ENCODE assay signal across 16 mouse cellular contexts in the genomic region with DNA sequence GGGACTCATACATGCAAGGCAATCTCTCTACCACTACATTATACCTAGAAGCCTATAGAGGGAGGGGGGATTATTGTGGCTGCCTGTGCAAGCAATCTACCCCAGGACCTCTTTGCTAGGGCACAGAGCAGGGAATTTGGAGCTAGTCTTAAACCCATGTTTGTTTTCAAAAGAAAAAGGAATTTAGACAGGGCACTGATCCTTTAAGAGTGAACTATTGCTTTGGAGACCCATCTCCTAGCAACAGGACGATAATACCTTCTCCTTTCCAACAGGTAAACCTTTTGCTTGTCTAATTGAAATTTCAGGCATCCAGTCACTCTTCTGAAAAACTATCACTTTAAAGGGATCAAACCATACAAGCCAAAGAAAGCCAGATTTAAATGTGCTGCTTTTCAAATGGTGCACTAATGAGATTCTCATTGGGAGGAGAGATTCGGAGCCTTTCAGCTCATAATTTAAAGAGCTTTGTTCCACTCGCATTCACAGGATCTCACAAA.
DNase-seq lines count a peak whose midpoint lies in the region; ATAC-seq lines count a peak whose summit lies in the region.
"Had no signal": no experiment of that assay in that cellular context is flagged by ENCODE, and none has a peak within 500 bp of the region (broad histone marks: within the 10 kb centered on the region; RNA-seq: fewer than 3 reads in every experiment).

No protein-coding gene starts in this region.

- no peak overlapping the region for H3K4me3 ChIP-seq in hindbrain, embryonic 13.5 days
- no peak overlapping the region for H3K4me3 ChIP-seq in hindbrain, embryonic 12.5 days
- H3K4me3 ChIP-seq in forebrain, embryonic 15.5 days, result no peak overlapping the region
- no peak overlapping the region for H3K4me3 ChIP-seq in midbrain, embryonic 11.5 days (ENCODE audit: low read depth, low read length)
- H3K4me3 ChIP-seq in neural tube, embryonic 14.5 days (ENCODE audit: low read depth, low read length), result no peak overlapping the region
- H3K4me3 ChIP-seq: limb, embryonic 12.5 days had no signal

- DNase-seq in midbrain, embryonic 11.5 days (ENCODE audit: low spot score, missing footprints), result peak; percentile 85
- DNase-seq in thymus, postnatal 36 days, result no peak
- DNase-seq: adrenal gland, postnatal 36 days; cerebellum, adult 11-12 months; heart, adult 11 months; layer of hippocampus, postnatal 36 days; lung, postnatal 10 days; thymus, adult 18-20 months had no signal

- 18% methylated on average over 3 of the region's 3 CpGs for WGBS in hindbrain, embryonic 13.5 days
- 37% methylated on average over 3 of the region's 3 CpGs for WGBS in hindbrain, embryonic 12.5 days
- 4% methylated on average over 3 of the region's 3 CpGs for WGBS in forebrain, embryonic 15.5 days
- WGBS in midbrain, embryonic 11.5 days, result 6% methylated on average over 3 of the region's 3 CpGs
- 8% methylated on average over 3 of the region's 3 CpGs for WGBS in neural tube, embryonic 14.5 days

- H3K27ac ChIP-seq in hindbrain, embryonic 13.5 days, result 0 out of 2 replicates have a peak overlapping the region, but pooled peaks have one; percentile 18
- H3K27ac ChIP-seq in hindbrain, embryonic 12.5 days, result no peak overlapping the region
- no peak overlapping the region; the same call in 1 of the 2 replicates for H3K27ac ChIP-seq in forebrain, embryonic 15.5 days (replicated peaks)
- H3K27ac ChIP-seq in midbrain, embryonic 11.5 days (ENCODE audit: low read depth, low read length), result no peak overlapping the region
- 0 out of 2 replicates have a peak overlapping the region, but pooled peaks have one; percentile 23 for H3K27ac ChIP-seq in neural tube, embryonic 14.5 days (ENCODE audit: low read depth, low read length)
- H3K27ac ChIP-seq: limb, embryonic 12.5 days; liver, embryonic 14.5 days had no signal

- H3K4me2 ChIP-seq in hindbrain, embryonic 13.5 days, result no peak overlapping the region
- no peak overlapping the region for H3K4me2 ChIP-seq in hindbrain, embryonic 12.5 days (replicated peaks)
- no peak overlapping the region for H3K4me2 ChIP-seq in forebrain, embryonic 15.5 days (replicated peaks)
- no peak overlapping the region for H3K4me2 ChIP-seq in midbrain, embryonic 11.5 days
- H3K4me2 ChIP-seq in neural tube, embryonic 14.5 days (ENCODE audit: low read depth, low read length), result no peak overlapping the region
- H3K4me2 ChIP-seq: limb, embryonic 12.5 days had no signal

- no peaks in the 10 kb centered on the region for H3K36me3 ChIP-seq in hindbrain, embryonic 13.5 days
- no peaks in the 10 kb centered on the region for H3K36me3 ChIP-seq in hindbrain, embryonic 12.5 days
- no peaks in the 10 kb centered on the region for H3K36me3 ChIP-seq in forebrain, embryonic 15.5 days
- no peaks in the 10 kb centered on the region for H3K36me3 ChIP-seq in midbrain, embryonic 11.5 days (ENCODE audit: control insufficient read depth, insufficient read depth, low read length)
- H3K36me3 ChIP-seq in neural tube, embryonic 14.5 days (ENCODE audit: control insufficient read depth, insufficient read depth, low read length), result no peaks in the 10 kb centered on the region
- H3K36me3 ChIP-seq: limb, embryonic 12.5 days had no signal

- H3K4me1 ChIP-seq in hindbrain, embryonic 13.5 days (replicated peaks), result peaks cover 13% of the 10 kb centered on the region
- no peaks in the 10 kb centered on the region for H3K4me1 ChIP-seq in hindbrain, embryonic 12.5 days
- peaks cover 14% of the 10 kb centered on the region for H3K4me1 ChIP-seq in forebrain, embryonic 15.5 days
- H3K4me1 ChIP-seq in midbrain, embryonic 11.5 days (ENCODE audit: control insufficient read depth, insufficient read depth, low read length), result peaks cover 11% of the 10 kb centered on the region
- peaks cover 6% of the 10 kb centered on the region; the same call in 1 of the 2 replicates for H3K4me1 ChIP-seq in neural tube, embryonic 14.5 days (ENCODE audit: control insufficient read depth, insufficient read depth, low read length)
- H3K4me1 ChIP-seq: limb, embryonic 12.5 days had no signal

- no peaks in the 10 kb centered on the region for H3K9me3 ChIP-seq in hindbrain, embryonic 13.5 days
- no peaks in the 10 kb centered on the region for H3K9me3 ChIP-seq in hindbrain, embryonic 12.5 days (replicated peaks)
- no peaks in the 10 kb centered on the region for H3K9me3 ChIP-seq in forebrain, embryonic 15.5 days
- no peaks in the 10 kb centered on the region for H3K9me3 ChIP-seq in midbrain, embryonic 11.5 days (ENCODE audit: control insufficient read depth, low read length)
- no peaks in the 10 kb centered on the region for H3K9me3 ChIP-seq in neural tube, embryonic 14.5 days (ENCODE audit: control insufficient read depth, low read length)
- H3K9me3 ChIP-seq: limb, embryonic 12.5 days had no signal

- no peaks in the 10 kb centered on the region for H3K27me3 ChIP-seq in hindbrain, embryonic 13.5 days
- H3K27me3 ChIP-seq in hindbrain, embryonic 12.5 days, result no peaks in the 10 kb centered on the region
- H3K27me3 ChIP-seq in forebrain, embryonic 15.5 days, result no peaks in the 10 kb centered on the region
- H3K27me3 ChIP-seq in midbrain, embryonic 11.5 days (ENCODE audit: control insufficient read depth, insufficient read depth, low read length), result no peaks in the 10 kb centered on the region
- H3K27me3 ChIP-seq in neural tube, embryonic 14.5 days (ENCODE audit: control insufficient read depth, insufficient read depth, low read length), result no peaks in the 10 kb centered on the region
- H3K27me3 ChIP-seq: limb, embryonic 12.5 days had no signal

- H3K9ac ChIP-seq in hindbrain, embryonic 13.5 days, result no peak overlapping the region
- no peak overlapping the region for H3K9ac ChIP-seq in hindbrain, embryonic 12.5 days
- H3K9ac ChIP-seq in forebrain, embryonic 15.5 days (replicated peaks), result no peak overlapping the region
- H3K9ac ChIP-seq in midbrain, embryonic 11.5 days (ENCODE audit: low read length), result no peak overlapping the region
- H3K9ac ChIP-seq in neural tube, embryonic 14.5 days (replicated peaks; ENCODE audit: low read depth, low read length), result no peak overlapping the region
- H3K9ac ChIP-seq: limb, embryonic 12.5 days; liver, embryonic 14.5 days had no signal

- ATAC-seq in hindbrain, embryonic 13.5 days (ENCODE audit: low FRiP score), result no peak
- no peak for ATAC-seq in hindbrain, embryonic 12.5 days (ENCODE audit: low FRiP score)
- ATAC-seq in forebrain, embryonic 15.5 days (replicated peaks), result peak; percentile 70
- ATAC-seq in midbrain, embryonic 11.5 days (ENCODE audit: low FRiP score), result peak; percentile 70
- ATAC-seq in neural tube, embryonic 14.5 days (ENCODE audit: low read depth), result peak; percentile 44; the same call in 1 of the 2 replicates
- ATAC-seq in megakaryocyte progenitor cell, adult 5-6 weeks (replicated peaks; ENCODE audit: poor library complexity), result no peak
- ATAC-seq in megakaryocyte, adult 5-6 weeks (ENCODE audit: poor library complexity, severe bottlenecking), result no peak

Comparison
In these comparisons a context has a peak if more than half of its experiments do, and no peak if none do; other contexts are left out.
1. H3K27ac ChIP-seq: peak in hindbrain, embryonic 13.5 days (single experiment) and neural tube, embryonic 14.5 days (single experiment); none in hindbrain, embryonic 12.5 days (single experiment), forebrain, embryonic 15.5 days (single experiment) and midbrain, embryonic 11.5 days (single experiment).
2. ATAC-seq: peak in forebrain, embryonic 15.5 days (single experiment), midbrain, embryonic 11.5 days (single experiment) and neural tube, embryonic 14.5 days (single experiment); none in hindbrain, embryonic 13.5 days (single experiment), hindbrain, embryonic 12.5 days (single experiment), megakaryocyte progenitor cell, adult 5-6 weeks (single experiment) and megakaryocyte, adult 5-6 weeks (single experiment).